Mouse (Mus musculus) hindbrain, embryonic 16.5 days (tissue): ENCODE measurements around the gene Mief1. TPM values are rescaled to one million over a fixed set of nuclear protein-coding genes. Genes with fewer than 3 reads are reported as not detected.

Source experiments
- polyA plus RNA-seq: library from polyadenylated mRNA; unstranded; fragments of >200 nt; fragmentation: Nextera tagmentation; extraction: Ambion mirVana; gene quantifications from 2 replicates; pipeline ENCODE4 v1.2.1, GENCODE M21; 2015

The Mief1 gene
- polyA plus RNA-seq, 1 experiment from 2014 or later = 29.0 TPM

Other genes starting within 250 kb of the Mief1 start
- gene Pdgfb, start 219.0 kb upstream of the Mief1 start, polyA plus RNA-seq = 6.7 and 8.0 TPM in 2 replicates
- 78.6 and 80.3 TPM in 2 replicates for gene Syngr1, start 142.7 kb upstream of the Mief1 start, polyA plus RNA-seq
- 523 and 556 TPM in 2 replicates for gene Rpl3, start 142.2 kb upstream of the Mief1 start, polyA plus RNA-seq
- 37.1 and 39.9 TPM in 2 replicates for gene Tab1, start 100.9 kb upstream of the Mief1 start, polyA plus RNA-seq
- gene Mgat3, start 60.3 kb upstream of the Mief1 start, polyA plus RNA-seq = 15.7 and 15.8 TPM in 2 replicates
- gene AC140267.1, start 1.8 kb downstream of the Mief1 start, polyA plus RNA-seq = 4.9 TPM in 1 of 2 replicates, not detected in the other
- 116 and 117 TPM in 2 replicates for gene Atf4, start 21.2 kb downstream of the Mief1 start, polyA plus RNA-seq
- gene Rps19bp1, start 30.3 kb downstream of the Mief1 start, polyA plus RNA-seq = 70.6 and 70.7 TPM in 2 replicates
- 0.74 and 0.84 TPM in 2 replicates for gene Cacna1i, start 53.2 kb downstream of the Mief1 start, polyA plus RNA-seq